Mouse (Mus musculus) adrenal gland, adult 8-10 months (tissue): ENCODE measurements around the gene Gm5798. TPM values are rescaled to one million over a fixed set of nuclear protein-coding genes. Genes with fewer than 3 reads are reported as not detected.
"Not testable (repeated sequence)": the region's sequence is repeated elsewhere in the genome, so short reads cannot be mapped to it uniquely, and the experiment has no call there.

ENCODE experiments used
- DNase-seq: peaks from one replicate; pipeline ENCODE4 v3.0.0; 2022
- total RNA-seq, 4 experiments: library from RNA; stranded (reverse); gene quantifications; 2 replicates each; pipeline ENCODE4 v1.2.4; 2022

The Gm5798 gene
- total RNA-seq = not detected

DNA sequence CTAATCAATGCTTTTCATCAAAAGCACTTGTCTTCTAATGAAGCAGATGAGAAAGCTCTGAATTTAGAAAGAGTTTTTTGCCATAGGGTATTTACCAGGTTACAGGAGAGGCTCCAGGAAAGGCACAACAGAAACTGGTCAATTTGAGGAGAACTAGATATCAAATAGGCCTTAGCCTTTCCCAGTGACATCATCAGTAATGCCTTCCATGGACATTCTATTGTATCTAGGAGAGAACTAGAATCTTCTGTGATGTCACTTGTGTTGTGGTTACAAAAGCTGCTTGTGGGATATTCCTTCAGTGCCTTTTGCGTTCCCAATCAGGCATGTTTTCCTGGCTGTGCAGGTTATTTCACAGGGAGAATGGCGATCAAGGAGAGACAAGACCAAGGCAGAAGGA lies at the start of gene Gm5798:
TSS of gene Gm5798 (plus strand) at position 301 of the 400 bp plus-strand sequence.
- not testable (repeated sequence) for DNase-seq

DNA sequence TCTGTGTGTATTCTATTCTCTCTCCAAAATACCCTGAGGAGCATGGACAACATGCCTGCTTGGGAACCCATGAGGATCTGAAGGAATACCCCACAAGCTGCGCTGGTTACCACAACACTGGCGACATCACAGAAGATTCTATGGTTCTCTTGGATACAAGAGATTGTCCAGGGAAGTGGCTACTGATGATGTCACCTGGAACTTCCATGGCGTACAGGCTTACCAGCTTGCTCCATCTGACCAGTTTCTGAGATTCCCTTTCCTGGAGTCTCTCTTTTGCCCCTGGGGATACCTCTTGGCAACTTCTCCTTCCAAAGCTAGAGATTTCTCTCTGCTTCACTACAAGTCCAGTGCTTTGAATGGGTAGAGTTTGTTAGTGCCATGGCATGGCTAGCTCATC lies 37.9 kb downstream of the Gm5798 start, which contains the start of gene Gm7945:
TSS of gene Gm7945 (minus strand) at position 101 of the 400 bp plus-strand sequence.
- DNase-seq = not testable (repeated sequence)

Other genes with a start within 250 kb of the Gm5798 start
- gene Mat1a, start 243.6 kb upstream of the Gm5798 start, total RNA-seq = 1 to 10 TPM in 1 of 4 experiments, under 1 TPM in 1, not detected in 2; 0.70 to 1.0 TPM
- gene Sftpa1, start 216.8 kb upstream of the Gm5798 start, total RNA-seq = 1 to 10 TPM in 1 of 4 experiments, under 1 TPM in 3; 0.18 to 1.0 (median 0.44) TPM
- gene Mbl1, start 197.2 kb upstream of the Gm5798 start, total RNA-seq = not detected
- not detected for gene Sftpd, start 163.5 kb upstream of the Gm5798 start, total RNA-seq
- not detected for gene Gm2832, start 69.8 kb upstream of the Gm5798 start, total RNA-seq
- not detected for gene Gm7945, start 37.8 kb downstream of the Gm5798 start, total RNA-seq
- not detected for gene Gm6482, start 59.7 kb downstream of the Gm5798 start, total RNA-seq
- gene Gm7954, start 104.9 kb downstream of the Gm5798 start, total RNA-seq = not detected
- gene Gm3486, start 140.9 kb downstream of the Gm5798 start, total RNA-seq = not detected
- not detected for gene Gm7970, start 207.0 kb downstream of the Gm5798 start, total RNA-seq
- gene 1700049E17Rik2, start 224.6 kb downstream of the Gm5798 start, total RNA-seq = not detected